Mouse (Mus musculus) urinary bladder, postnatal 25 days (tissue): ENCODE results near the gene Wasf2.

Source experiments
- DNase-seq: peaks from one replicate; pipeline ENCODE4 v3.0.0; 2022; ENCODE audit warnings: low spot score

The Wasf2 gene

GRCm38 (mm10) chr4:133240490-133240921 is 110.2 kb downstream of the Wasf2 start, which contains the start of gene Map3k6:
TSS of gene Map3k6 (plus strand) at chr4:133240818.
- DNase-seq: peak; percentile 74

GRCm38 (mm10) chr4:133240934-133241908 is 110.9 kb downstream of the Wasf2 start:
- DNase-seq: peak; percentile 88

GRCm38 (mm10) chr4:133241910-133242309 is 111.6 kb downstream of the Wasf2 start:
- no peak for DNase-seq

- DNase-seq: no peak
Observed at GRCm38 (mm10) chr4:133242710-133243109, 112.4 kb downstream of the Wasf2 start.

GRCm38 (mm10) chr4:133243538-133243937 is 113.2 kb downstream of the Wasf2 start:
- DNase-seq: no peak

- no peak for DNase-seq
Observed at GRCm38 (mm10) chr4:133244289-133244688, 114.0 kb downstream of the Wasf2 start.

GRCm38 (mm10) chr4:133247072-133247471 is 116.8 kb downstream of the Wasf2 start:
- DNase-seq: no peak

- DNase-seq: no peak
Observed at GRCm38 (mm10) chr4:133247806-133248449, 117.6 kb downstream of the Wasf2 start.
